Mouse (Mus musculus) right cerebral cortex, postnatal 25 days (tissue): ENCODE data around the gene Gm9918.

Experiments
- DNase-seq: peaks from one replicate; pipeline ENCODE4 v3.0.0; 2022

Gm9918 gene

DNA sequence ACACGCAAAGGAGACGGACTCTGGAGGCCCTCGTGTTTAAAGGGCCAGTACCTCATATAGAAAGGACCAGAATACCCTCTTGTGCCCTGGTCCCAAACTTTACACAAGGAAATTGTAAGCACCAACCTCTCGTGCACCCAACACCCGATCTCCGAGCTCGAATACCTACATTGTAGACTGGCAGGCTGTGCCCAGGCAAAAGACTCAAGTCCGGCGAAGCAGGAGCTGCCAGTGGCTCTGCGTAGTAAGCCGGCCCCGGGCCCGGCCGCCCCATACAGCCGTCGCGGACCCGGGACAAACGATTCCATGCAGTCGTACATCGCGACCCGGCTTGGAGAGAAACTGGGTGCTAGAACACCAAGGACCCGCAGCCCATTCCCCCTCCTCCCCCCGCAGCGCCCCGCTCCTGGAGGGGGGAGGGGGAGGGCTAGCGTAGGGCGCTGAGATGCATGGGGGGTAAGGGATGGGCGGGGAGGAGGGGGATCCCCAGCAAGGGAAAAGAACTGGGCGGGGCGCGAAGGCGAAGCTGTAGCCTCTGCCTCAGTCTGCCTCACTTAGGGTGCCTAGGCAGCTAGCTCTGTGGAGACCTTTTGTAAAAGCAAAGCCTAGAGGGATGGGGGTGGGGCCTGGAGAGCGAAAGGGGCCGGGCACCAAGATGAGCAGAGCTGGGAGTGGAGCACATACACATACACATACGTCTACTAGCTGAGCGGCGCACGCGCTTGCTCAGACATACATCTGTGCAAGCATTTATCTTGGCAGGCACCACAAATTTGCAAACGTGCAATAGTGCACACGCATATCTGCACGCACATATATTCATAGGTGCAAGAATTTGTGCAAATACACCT, 24.2 kb upstream of the Gm9918 start:
- DNase-seq = peak; percentile 74

DNA sequence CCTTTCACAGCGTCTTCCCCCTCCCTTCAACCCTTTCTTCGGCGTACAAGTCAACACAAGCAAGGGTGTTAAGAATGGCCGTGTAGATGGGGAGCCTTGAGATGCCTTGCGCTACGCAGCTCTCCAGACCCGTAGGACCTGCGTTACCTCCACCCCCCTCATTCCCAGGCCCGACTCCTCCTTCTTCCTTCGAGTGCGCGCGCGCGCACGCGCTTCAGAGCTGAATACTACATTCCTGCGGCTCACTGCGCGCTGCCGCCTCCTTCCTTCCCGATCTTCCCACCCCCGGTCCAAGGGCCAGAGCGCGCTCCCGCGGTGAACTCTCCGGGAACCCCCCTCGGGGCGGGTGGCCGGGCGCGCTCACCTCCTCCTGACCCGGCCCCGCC, 23.5 kb upstream of the Gm9918 start:
- peak; percentile 89 for DNase-seq

DNA sequence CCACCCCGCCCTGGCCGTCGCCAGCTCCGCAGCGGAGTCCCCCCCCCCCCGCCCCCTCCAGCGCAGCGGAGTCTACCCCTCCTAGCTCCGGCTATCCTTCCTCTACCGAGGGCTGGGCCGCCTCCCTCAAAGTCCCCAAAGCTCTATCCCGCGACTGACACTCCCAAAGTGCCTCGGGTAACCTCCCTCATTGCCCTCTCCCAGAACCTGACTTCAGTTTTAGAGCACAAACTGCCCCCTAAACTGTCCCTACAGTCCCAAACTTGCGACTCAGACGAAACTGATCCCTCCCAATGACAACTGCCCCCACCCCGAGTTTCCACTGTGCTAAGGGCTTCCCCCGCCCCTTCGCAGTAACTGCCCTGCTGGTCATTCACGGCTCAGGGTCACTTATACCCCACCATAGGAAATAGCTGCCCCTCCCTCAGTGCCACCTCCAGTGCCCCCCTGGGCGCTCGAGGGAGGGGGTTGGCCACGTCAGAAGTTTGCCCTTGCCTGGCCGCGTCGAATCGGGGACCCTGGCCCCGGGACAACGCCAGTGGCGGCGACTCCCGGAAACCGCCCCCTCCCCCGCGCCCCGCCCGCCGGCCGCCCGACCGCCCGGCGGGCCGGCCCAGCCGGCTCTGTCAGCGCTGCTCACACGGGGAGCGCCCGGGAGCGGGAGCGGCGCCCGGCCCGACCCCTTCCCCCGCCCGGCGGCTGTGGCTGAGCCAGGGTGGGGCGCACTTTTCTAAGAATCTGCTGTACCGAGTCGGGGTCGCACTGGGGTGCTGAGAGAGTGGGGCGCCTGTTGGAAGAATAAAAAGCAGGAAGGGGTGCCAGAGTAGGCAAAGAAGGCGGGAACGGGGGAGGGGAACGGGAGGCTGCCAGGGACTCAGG, 22.9 kb upstream of the Gm9918 start:
- peak; percentile 33 for DNase-seq

DNA sequence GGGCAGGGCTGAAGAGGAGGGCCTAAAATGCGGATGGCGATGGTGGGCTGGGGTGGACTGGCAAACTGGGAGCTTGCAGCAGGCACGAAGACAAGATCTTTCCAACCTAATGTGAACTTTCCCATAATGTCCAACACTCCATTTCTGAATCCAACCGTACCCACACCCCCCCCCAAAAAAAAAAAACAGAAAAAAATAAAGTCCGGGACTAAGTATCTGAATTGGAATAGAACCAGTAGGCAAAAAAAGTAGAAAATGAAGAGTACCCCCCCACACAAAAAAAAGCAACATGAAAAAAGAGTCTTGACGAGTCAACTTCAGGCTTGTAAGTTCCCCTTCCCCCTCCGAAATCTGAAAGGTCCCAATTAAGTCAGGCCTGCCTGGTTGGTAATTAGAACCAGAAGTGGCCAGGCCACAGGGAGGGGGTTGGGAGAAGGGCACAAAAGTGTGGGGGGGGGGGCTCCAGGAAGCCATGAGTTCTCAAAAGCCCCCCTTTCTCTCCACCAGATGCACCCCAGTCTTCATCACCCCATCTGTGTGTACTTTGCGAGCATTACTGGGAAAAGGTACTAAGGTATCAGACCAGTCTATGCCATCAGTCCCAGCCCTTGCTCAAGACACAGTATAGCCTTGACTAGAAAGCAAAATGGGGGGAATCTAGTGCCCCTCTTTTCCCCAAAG, 22.1 kb upstream of the Gm9918 start:
- no peak for DNase-seq

DNA sequence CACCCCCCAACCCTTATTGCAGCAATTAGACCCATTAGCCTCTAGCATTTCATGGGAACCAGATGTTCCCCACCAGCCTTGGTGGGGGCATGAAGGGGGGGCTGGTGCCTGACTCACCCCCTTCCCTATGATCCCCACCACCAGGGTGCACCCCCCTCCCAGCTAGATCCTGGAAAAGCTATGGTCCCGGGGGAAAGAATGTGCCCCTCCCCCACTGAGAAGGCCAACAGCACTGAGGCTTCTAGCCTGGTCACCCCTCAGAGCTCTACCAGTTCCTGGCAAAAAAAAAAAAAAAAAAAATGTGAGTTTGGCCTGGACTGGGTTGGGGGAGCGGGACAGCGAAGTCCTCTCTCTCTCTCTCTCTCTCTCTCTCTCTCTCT, 21.6 kb upstream of the Gm9918 start:
- no peak for DNase-seq

DNA sequence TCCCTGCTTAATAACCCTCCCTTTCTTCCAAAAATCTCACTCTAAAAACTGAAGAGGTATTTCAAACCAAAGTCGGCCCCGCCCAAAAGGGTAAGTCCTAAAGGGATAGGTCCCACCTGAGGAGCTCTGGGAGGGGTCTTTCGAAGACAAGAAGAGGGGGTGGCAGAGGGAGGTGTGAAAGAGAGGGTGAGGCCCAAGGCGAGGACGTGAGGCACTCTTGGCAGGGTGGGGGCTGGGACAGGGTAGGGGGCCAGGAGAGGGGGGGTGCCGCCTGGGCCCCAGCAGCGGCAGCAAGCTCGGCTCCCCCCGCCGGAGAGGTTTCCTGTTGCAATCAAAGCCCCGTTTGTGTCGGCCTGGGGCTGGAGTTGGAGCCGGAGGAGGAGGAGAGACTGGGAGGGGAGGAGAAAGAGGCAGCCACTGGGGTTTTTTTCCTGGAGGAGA, 21.1 kb upstream of the Gm9918 start:
- DNase-seq = no peak

DNA sequence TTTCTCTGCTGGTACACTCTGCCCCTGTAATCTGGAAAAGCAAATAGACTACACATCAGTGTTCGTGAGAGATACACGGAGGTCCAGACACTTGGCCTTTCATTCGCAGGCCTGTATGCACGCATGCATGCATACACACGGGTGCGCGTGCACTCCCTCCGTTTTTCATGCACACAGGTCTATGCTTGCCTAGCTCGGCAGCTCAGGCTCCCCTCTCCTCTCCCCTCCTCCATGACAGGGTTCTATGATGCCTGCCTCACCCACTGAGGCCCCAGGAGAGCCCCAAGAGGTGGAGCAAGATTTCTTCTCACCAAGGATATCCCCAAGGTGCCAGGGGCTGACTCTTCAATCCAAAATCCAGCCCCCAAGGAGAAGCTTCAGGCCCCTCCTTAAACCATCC, 20.4 kb upstream of the Gm9918 start:
- DNase-seq = no peak

DNA sequence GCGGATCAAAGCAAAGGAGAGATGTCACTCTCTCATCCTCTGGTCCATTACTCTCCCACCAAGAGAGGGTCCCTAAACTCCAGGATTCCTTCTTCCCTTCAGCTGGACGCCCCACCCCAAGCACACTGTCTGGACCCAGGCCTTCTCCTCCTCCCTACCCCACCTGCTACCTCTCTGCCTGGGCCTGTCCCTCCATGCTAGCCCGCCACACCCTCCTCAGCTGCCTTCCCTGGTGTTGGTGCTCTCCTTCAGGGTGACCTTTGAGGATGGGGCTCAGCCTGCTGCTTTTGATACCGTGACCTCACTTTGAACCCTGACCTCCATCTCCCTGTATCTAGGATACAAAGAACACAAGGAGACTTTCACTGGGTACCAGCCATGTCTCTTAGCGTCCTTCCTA, 19.8 kb upstream of the Gm9918 start:
- DNase-seq = no peak

DNA sequence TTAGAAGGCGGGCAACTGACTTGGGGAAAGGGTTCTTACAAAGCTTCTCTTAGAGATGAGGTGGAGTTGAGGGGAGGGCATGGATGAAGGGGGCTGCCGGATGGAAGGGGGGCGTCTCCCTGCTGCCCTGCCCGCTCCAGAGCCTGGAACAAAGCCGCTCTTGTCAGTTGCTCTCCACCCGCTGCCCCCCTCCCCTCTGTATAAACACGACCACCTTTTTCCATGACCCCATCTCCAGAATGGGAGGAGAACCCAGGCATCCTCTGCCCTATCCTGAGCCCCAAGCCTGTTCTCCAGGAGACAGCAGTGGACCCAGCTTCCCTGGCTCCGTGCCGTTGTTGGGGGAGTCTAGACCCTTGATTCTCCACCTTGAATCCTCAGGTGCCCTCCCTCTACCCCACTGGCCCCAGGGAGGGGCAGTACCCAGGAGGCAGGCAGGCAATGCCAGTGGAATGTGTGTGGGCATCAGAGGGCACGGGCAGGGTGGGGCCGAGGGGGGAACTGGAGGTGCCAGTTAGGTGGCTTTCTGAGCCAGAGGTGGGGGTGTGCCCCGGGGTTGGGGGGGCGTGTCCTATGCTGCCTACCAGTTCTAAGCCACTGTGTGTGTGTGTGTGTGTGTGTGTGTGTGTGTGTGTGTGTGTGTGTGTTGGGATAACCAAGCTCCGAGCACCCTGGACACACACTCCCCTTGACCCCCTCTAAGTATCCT, 14.7 kb upstream of the Gm9918 start:
- no peak for DNase-seq

DNA sequence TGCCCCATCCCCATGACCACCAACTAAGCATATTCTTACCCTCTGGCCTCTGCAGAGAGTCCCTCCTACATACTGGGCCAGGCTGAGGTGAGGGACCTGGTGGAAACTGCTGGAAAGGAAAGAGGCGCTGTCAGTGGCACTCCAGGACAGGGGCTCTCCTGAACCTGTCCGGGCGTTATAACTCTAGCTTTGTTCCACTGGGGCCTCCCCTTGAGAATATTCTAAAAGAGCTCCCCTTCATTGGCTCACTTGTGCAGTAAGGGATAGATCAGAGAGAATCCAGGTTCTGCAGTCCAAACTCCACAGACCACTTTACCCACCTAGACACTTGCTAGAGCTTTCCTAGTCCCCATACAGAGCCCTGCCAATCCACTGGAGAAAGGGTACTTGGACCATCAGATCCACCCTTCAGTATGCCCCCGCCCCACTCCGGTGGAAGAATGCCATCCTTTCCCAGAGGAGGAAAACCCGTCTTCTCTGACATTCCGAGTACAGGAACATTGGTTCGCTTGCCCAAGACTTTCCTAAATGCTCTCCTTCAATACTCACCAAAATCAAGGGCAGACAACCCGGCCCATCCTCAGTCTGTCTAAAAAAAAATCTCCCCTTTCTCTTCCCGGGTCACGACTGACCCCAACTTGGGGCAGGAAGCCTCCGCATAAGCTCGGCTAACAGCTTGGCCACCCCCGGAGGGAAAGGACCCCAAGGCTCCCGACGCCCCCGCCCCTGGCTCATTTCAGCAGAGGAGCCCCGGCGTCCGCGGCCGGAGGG, 13.7 kb upstream of the Gm9918 start:
- DNase-seq = peak; percentile 29

DNA sequence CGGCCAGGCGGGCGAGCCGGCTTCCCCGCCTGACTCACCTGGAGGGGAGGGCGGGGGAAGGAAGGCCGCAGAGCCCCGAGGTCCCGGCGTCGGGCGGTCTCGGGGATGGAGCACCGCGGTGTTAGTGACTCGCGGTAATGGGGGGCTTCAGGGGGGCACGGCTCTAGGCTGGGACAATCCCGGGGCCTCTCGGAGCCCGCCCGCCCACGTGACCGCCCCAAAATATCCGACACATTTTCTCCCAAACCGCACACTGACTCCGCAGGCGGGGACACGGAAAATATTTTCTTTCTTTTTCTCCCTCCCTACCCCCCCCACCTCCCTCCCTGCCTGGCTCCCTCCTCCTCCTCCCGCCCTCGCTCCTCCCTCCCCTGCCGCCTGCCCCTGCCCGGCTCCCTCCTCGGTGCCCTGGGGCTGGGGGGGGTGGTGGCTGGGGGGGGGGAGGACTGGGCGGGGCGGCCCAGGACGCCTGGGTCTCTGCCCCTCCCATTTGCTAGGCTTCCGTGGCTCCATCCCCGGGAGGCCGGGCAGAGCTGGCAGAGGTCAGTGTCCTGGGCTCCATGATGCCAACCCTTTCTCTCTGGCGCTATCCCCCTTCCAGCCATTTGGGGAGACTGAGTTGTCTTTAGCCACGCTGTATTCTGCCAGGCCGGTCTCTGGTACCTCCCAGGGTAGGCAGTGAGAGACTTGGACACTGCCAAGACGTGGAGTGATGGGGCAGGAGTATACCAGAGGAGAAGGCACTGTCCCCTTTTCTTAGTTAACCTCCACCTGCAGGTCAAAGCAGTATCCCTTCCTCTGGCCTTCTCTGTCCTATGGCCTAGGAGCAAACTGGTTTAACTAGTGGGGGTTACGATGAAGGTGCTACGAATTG, 12.9 kb upstream of the Gm9918 start, which contains the start of gene Rarg:
Rarg (minus strand) TSS at position 316 of the 874 bp plus-strand sequence.
- DNase-seq = peak; percentile 27

DNA sequence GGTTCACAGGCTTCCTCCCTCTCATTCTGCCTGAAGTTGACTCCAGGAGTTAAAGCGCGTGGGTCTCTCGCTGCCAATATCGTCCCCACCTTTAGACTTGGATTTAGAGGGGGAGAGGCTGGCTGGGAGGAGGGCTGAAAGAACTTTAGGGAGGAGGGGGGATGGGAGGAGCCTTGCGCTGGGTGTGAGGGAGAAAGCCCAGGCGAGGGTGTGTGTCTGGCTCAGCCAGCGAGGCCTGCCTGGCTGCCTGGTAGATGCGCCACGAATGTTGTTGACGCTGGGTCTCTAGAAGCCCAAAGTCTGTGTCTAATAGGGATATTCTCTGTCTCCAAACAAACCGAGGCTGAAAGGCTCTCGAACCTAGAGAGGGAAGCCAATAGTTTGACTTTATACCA, 12.3 kb upstream of the Gm9918 start:
- peak; percentile 36 for DNase-seq

DNA sequence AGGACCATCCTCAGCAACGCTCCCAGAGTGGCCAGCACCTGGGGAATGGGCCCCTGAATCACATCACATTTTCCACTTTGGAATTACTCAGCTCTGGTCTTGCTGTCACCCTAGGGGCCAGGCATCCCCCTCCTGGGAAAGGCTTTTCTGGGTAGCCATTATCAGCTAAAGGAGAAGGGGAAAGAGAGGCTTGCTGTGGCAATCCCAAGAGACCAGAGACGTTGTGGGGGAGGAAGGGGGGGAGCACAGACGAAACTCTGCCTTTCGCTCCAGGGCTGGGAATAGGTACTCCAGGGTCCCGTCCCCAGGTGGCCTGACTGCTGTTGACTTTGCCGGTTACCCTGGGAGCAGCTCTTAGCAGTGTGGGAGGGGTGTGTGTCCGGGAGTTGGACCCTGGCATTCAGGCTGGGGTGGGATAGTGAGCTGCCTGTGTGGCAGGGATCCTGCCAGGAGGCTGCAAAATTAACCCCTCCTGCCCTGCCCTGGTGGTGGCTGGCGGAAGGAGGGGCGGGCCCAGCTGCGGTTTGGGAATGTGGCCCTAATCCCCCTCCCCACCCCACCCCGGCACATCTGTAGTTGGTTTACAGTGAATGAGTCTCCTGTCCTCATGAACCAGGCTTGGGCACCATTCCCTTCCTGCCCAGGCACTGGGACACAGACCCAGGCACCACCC, 11.6 kb upstream of the Gm9918 start:
- no peak for DNase-seq

DNA sequence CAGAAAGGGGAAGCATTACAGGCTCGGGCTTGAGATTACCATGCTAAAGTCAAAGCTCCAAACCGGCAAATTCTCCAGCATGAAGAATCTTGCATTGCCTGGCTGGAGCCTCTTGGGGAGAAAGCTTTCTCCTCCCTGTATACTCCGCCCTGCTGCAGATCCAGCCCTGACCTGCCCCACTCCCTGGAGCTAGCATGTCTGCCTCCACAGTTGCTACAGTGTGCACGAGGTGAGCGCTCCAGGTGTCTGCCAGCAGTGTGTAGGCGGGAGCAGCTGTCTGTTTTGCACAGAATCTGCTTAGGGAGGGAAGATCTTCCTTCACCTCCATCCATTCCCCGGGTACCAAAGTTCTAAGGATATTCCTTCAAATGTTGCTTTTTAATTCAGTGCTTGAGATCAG, 7.8 kb upstream of the Gm9918 start:
- DNase-seq = peak; percentile 52

DNA sequence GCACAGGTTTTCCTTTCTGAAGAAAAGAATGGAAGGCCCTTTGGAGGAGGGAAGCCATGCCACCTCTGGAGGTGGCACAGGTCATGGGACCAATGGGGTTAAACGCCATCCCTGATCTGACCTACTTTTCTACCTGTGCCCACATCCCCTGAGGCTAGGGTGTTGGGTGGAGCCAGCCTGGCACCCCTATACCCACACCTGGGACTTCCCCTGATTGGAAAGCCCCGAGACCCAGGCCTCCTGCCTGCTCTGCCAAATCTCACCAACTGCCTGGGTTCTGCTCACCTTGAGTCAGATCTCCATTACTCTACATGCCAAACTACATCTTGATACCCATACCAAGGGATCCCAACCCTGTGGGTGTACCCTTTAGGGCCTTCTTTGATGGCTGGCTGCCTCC, 7.3 kb upstream of the Gm9918 start:
- no peak for DNase-seq

DNA sequence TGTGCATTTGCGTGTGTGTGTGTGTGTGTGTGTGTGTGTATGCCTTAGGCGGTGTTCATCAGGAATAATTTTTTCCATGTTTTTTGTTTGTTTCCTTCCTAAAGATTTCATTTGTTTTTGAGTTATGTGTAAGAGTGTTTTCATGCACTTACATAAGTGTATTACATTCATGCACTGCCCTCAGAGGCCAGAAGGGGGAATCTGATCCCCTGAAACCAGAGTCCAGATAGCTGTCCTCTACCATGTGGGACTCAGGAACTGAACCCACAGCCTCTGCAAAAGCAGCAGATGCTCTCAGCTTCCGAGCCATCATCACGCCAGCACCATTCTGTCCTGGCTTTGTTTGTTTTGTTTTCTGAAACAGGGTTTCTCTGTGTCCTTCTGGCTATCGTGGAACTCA, 4.8 kb upstream of the Gm9918 start:
- DNase-seq = no peak

DNA sequence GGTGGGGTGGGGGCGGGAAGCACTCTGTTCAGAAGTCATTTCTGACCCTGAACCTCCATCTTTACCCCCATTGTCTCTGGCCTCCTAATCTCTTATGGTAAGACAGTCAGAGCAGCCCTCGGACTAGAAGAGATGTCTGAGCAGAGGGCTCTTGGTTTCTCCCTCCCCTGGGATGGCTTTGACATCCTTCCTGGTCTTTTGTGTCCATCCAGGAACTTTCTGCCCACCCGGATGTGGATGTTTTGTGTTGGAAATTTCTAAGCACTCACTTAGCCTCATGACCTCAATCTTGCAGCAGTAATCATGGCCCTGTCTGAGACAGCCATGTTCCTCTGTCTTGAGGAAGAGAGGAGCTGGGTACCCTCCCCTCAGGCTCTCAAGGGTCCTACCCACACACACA, 1.1 kb downstream of the Gm9918 start:
- DNase-seq = no peak

DNA sequence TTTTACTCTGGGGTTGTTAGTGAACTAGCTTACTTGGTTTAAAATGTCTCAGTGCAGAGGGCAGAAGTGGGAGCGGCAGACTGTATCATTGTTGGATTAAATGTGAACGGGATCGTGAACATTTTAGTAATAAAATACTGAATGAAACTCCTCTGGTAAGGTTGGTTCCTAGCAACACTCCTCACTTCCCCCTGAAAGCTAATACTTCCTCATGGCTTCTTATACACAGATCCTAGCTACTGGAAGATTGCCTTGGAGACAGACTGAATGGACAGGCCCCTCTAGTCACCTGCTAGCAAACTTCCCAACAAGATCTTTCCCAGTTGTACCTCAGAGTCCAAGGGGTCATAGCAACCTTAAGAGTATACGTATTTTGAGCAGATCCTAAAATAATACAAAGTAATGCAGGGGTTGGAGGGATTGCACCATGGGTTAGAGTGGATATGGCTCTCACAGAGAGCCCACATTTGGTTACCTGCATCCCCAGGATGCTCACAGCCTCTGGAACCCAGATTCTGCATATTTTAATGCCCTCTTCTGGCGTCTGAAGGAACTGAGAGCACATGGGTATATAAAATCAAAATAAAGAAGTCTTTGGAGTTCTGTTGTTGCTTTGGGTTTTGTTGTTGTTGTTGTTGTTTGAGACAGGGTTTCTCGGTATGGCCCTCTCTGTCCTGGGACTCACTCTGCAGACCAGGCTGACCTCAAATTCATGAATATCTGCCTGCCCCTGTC, 3.8 kb downstream of the Gm9918 start:
- no peak for DNase-seq

DNA sequence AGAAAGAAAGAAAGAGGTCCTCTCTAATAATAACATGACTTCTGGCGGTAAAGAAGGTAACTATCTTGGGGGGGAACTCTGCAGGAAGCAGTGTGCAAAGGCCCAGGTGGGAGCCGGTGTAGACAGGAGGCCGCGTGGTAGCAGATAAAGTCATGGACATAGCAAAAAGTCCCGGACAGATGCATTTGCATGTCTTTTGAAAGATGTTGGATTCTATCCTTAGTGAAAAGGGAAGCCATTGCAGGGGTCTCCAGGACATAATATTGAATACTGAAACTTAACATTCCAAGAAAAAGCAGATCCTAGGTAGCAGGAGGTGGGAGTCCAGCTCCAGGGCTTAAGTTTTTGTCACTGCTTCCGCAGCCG, 8.3 kb downstream of the Gm9918 start:
- DNase-seq = no peak
